Mouse (Mus musculus): ENCODE results near the gene Oosp1.

Gene Oosp1

GRCm38 (mm10) chr19:11690839-11691238 lies at the start of gene Oosp1:
Gene Oosp1 (minus strand): TSS chr19:11691150.
- DNase-seq (ENCODE audit: extremely low spot score, low spot score), result no peak

- DNase-seq (ENCODE audit: extremely low spot score, low spot score), result no peak
These were observed 45.5 kb upstream of the Oosp1 start for GRCm38 (mm10) chr19:11736455-11736854.

GRCm38 (mm10) chr19:11730278-11730677 lies 39.3 kb upstream of the Oosp1 start:
- DNase-seq (ENCODE audit: extremely low spot score, low spot score), result no peak

GRCm38 (mm10) chr19:11727304-11727703 lies 36.4 kb upstream of the Oosp1 start:
- no peak for DNase-seq (ENCODE audit: extremely low spot score, low spot score)

GRCm38 (mm10) chr19:11725915-11726314 lies 35.0 kb upstream of the Oosp1 start:
- no peak for DNase-seq (ENCODE audit: extremely low spot score, low spot score)

- DNase-seq (ENCODE audit: extremely low spot score, low spot score), result no peak
These were observed 33.3 kb upstream of the Oosp1 start for GRCm38 (mm10) chr19:11724275-11724674.

GRCm38 (mm10) chr19:11723870-11724269 lies 32.9 kb upstream of the Oosp1 start:
- DNase-seq (ENCODE audit: extremely low spot score, low spot score), result no peak

- no peak for DNase-seq (ENCODE audit: extremely low spot score, low spot score)
These were observed 29.1 kb upstream of the Oosp1 start for GRCm38 (mm10) chr19:11720071-11720470.

- DNase-seq (ENCODE audit: extremely low spot score, low spot score), result no peak
These were observed 21.5 kb upstream of the Oosp1 start for GRCm38 (mm10) chr19:11712451-11712850.

GRCm38 (mm10) chr19:11698342-11698741 lies 7.4 kb upstream of the Oosp1 start:
- no peak for DNase-seq (ENCODE audit: extremely low spot score, low spot score)

- DNase-seq (ENCODE audit: extremely low spot score, low spot score), result no peak
These were observed 5.8 kb upstream of the Oosp1 start, which contains the start of gene Oosp3 for GRCm38 (mm10) chr19:11696755-11697154. Gene Oosp3 (plus strand): TSS chr19:11697055.

- no peak for DNase-seq (ENCODE audit: extremely low spot score, low spot score)
These were observed 504 bp upstream of the Oosp1 start for GRCm38 (mm10) chr19:11691454-11691853.

- no peak for DNase-seq (ENCODE audit: extremely low spot score, low spot score)
These were observed 29.4 kb downstream of the Oosp1 start for GRCm38 (mm10) chr19:11661562-11661961.

GRCm38 (mm10) chr19:11660459-11660858 lies 30.5 kb downstream of the Oosp1 start, which contains the start of gene Oosp2:
Gene Oosp2 (minus strand): TSS chr19:11660559.
- DNase-seq (ENCODE audit: extremely low spot score, low spot score), result no peak

- no peak for DNase-seq (ENCODE audit: extremely low spot score, low spot score)
These were observed 31.8 kb downstream of the Oosp1 start for GRCm38 (mm10) chr19:11659142-11659541.

- no peak for DNase-seq (ENCODE audit: extremely low spot score, low spot score)
These were observed 41.4 kb downstream of the Oosp1 start for GRCm38 (mm10) chr19:11649564-11649963.

- DNase-seq (ENCODE audit: extremely low spot score, low spot score), result no peak
These were observed 44.8 kb downstream of the Oosp1 start for GRCm38 (mm10) chr19:11646166-11646565.

- no peak for DNase-seq (ENCODE audit: extremely low spot score, low spot score)
These were observed 50.2 kb downstream of the Oosp1 start, which contains the start of gene Ms4a3 for GRCm38 (mm10) chr19:11640732-11641131. Gene Ms4a3 (minus strand): TSS chr19:11640851.

- no peak for DNase-seq (ENCODE audit: extremely low spot score, low spot score)
These were observed 51.9 kb downstream of the Oosp1 start for GRCm38 (mm10) chr19:11639038-11639437.

- no peak for DNase-seq (ENCODE audit: extremely low spot score, low spot score)
These were observed 55.4 kb downstream of the Oosp1 start for GRCm38 (mm10) chr19:11635572-11635971.

GRCm38 (mm10) chr19:11634330-11634729 lies 56.6 kb downstream of the Oosp1 start:
- DNase-seq (ENCODE audit: extremely low spot score, low spot score), result no peak

GRCm38 (mm10) chr19:11633732-11634131 lies 57.2 kb downstream of the Oosp1 start:
- no peak for DNase-seq (ENCODE audit: extremely low spot score, low spot score)

GRCm38 (mm10) chr19:11625231-11625630 lies 65.7 kb downstream of the Oosp1 start:
- no peak for DNase-seq (ENCODE audit: extremely low spot score, low spot score)

- no peak for DNase-seq (ENCODE audit: extremely low spot score, low spot score)
These were observed 66.2 kb downstream of the Oosp1 start for GRCm38 (mm10) chr19:11624800-11625199.
